In genomic region chr7:141403305-141403704, GRCm38 (mm10) we compare ENCODE assay signal across 9 mouse cellular contexts. TPM values are rescaled to one million over a fixed set of nuclear protein-coding genes. Genes with fewer than 3 reads are reported as not detected.
DNase-seq lines count a peak whose midpoint lies in the region; ATAC-seq and TF ChIP-seq lines count a peak whose summit lies in the region.
"Had no signal": no experiment of that assay in that cellular context is flagged by ENCODE, and none has a peak within 500 bp of the region (broad histone marks: within the 10 kb centered on the region; RNA-seq: fewer than 3 reads in every experiment).

No protein-coding gene starts in this region.

- DNase-seq in urinary bladder, postnatal 14 days (ENCODE audit: low spot score), result peak; percentile 59
- DNase-seq in urinary bladder, postnatal 10 days (ENCODE audit: low spot score), result no peak
- peak in 1 of 3 experiments; percentile 46 for DNase-seq in liver, embryonic 14.5 days (ENCODE audit: low read depth in 3 of 3, low spot score in 3 of 3)
- DNase-seq in naive thymus-derived CD4-positive, alpha-beta T cell, adult 2 months (ENCODE audit: low read depth), result peak; percentile 76
- peak; percentile 60 for DNase-seq in thymus, postnatal 0 days (ENCODE audit: low spot score)

- H3K4me3 ChIP-seq in forebrain, embryonic 13.5 days, result no peak overlapping the region
- H3K4me3 ChIP-seq in hindbrain, embryonic 16.5 days (ENCODE audit: low read length), result no peak overlapping the region
- H3K4me3 ChIP-seq in liver, embryonic 14.5 days (ENCODE audit: insufficient read depth in 1 of 2, low read depth in 2 of 2, low read length in 2 of 2), result no peak overlapping the region
- H3K4me3 ChIP-seq: embryonic facial prominence, embryonic 13.5 days had no signal

- TF ChIP-seq EP300 in liver, embryonic 14.5 days (IDR thresholded peaks at IDR 0.05; ENCODE audit: low read depth), result no peak

- H3K36me3 ChIP-seq in forebrain, embryonic 13.5 days (ENCODE audit: poor library complexity, severe bottlenecking), result peaks cover 76% of the 10 kb centered on the region
- H3K36me3 ChIP-seq in hindbrain, embryonic 16.5 days (ENCODE audit: control insufficient read depth, insufficient read depth, low read length), result peaks cover 24% of the 10 kb centered on the region
- peaks cover 64% of the 10 kb centered on the region for H3K36me3 ChIP-seq in liver, embryonic 14.5 days (replicated peaks; ENCODE audit: control insufficient read depth, insufficient read depth, low read depth)

- H3K9me3 ChIP-seq in forebrain, embryonic 13.5 days (replicated peaks), result 0 out of 2 replicates have a peak, but pooled peaks cover 2% of the 10 kb centered on the region
- H3K9me3 ChIP-seq in hindbrain, embryonic 16.5 days (ENCODE audit: control insufficient read depth, low read length), result no peaks in the 10 kb centered on the region
- no peaks in the 10 kb centered on the region for H3K9me3 ChIP-seq in liver, embryonic 14.5 days (ENCODE audit: control insufficient read depth, low read length)
- H3K9me3 ChIP-seq: embryonic facial prominence, embryonic 13.5 days had no signal

- H3K27me3 ChIP-seq in forebrain, embryonic 13.5 days, result no peaks in the 10 kb centered on the region
- no peaks in the 10 kb centered on the region for H3K27me3 ChIP-seq in hindbrain, embryonic 16.5 days (replicated peaks; ENCODE audit: control insufficient read depth, insufficient read depth, low read length)
- no peaks in the 10 kb centered on the region for H3K27me3 ChIP-seq in liver, embryonic 14.5 days (ENCODE audit: control insufficient read depth, insufficient read depth, low read length)
- H3K27me3 ChIP-seq: embryonic facial prominence, embryonic 13.5 days had no signal

- peak; percentile 20; the same call in 1 of the 2 replicates for ATAC-seq in cerebellum, adult (ENCODE audit: insufficient number of reproducible peaks, low FRiP score, low TSS enrichment)
- ATAC-seq in forebrain, embryonic 13.5 days, result peak; percentile 59; the same call in 1 of the 2 replicates
- peak; percentile 63; the same call in 1 of the 2 replicates for ATAC-seq in hindbrain, embryonic 16.5 days
- ATAC-seq in liver, embryonic 14.5 days (ENCODE audit: insufficient read depth), result peak; percentile 65; the same call in 1 of the 2 replicates

- 44% methylated on average over 5 of the region's 5 CpGs for WGBS in forebrain, embryonic 13.5 days
- WGBS in hindbrain, embryonic 16.5 days, result 39% methylated on average over 5 of the region's 5 CpGs
- WGBS in liver, embryonic 14.5 days (ENCODE audit: insufficient replicate concordance), result 41% methylated on average over 5 of the region's 5 CpGs

- no peak overlapping the region for H3K27ac ChIP-seq in forebrain, embryonic 13.5 days
- no peak overlapping the region for H3K27ac ChIP-seq in hindbrain, embryonic 16.5 days (ENCODE audit: low read depth, low read length)
- no peak overlapping the region for H3K27ac ChIP-seq in liver, embryonic 14.5 days
- H3K27ac ChIP-seq: embryonic facial prominence, embryonic 13.5 days had no signal

- peak; percentile 97 for TF ChIP-seq CTCF in liver, embryonic 14.5 days (IDR thresholded peaks at IDR 0.05; ENCODE audit: low read depth)

- no peaks in the 10 kb centered on the region for H3K4me1 ChIP-seq in forebrain, embryonic 13.5 days
- no peaks in the 10 kb centered on the region for H3K4me1 ChIP-seq in hindbrain, embryonic 16.5 days (ENCODE audit: control insufficient read depth, insufficient read depth, low read depth, low read length)
- no peaks in the 10 kb centered on the region for H3K4me1 ChIP-seq in liver, embryonic 14.5 days (replicated peaks; ENCODE audit: control insufficient read depth in 2 of 2, insufficient read depth in 2 of 2, low read length in 1 of 2)
- H3K4me1 ChIP-seq: embryonic facial prominence, embryonic 13.5 days had no signal

- H3K4me2 ChIP-seq in forebrain, embryonic 13.5 days, result no peak overlapping the region
- no peak overlapping the region for H3K4me2 ChIP-seq in hindbrain, embryonic 16.5 days (ENCODE audit: low read length)
- H3K4me2 ChIP-seq in liver, embryonic 14.5 days (ENCODE audit: low read depth), result no peak overlapping the region
- H3K4me2 ChIP-seq: embryonic facial prominence, embryonic 13.5 days had no signal

- H3K9ac ChIP-seq in forebrain, embryonic 13.5 days, result no peak overlapping the region
- no peak overlapping the region for H3K9ac ChIP-seq in hindbrain, embryonic 16.5 days (ENCODE audit: low read depth, low read length)
- H3K9ac ChIP-seq in liver, embryonic 14.5 days (replicated peaks), result no peak overlapping the region
- H3K9ac ChIP-seq: embryonic facial prominence, embryonic 13.5 days had no signal

RNA-seq across cellular contexts. Expression of gene Gatd1, which starts 10.6 kb away (rescaled TPM):
- polyA plus RNA-seq in forebrain, embryonic 13.5 days (2015; fragmentation: Nextera tagmentation; extraction: Ambion mirVana), result 53.2 and 55.6 TPM in 2 replicates
- polyA plus RNA-seq in hindbrain, embryonic 16.5 days (2015; fragmentation: Nextera tagmentation; extraction: Ambion mirVana), result 51.8 and 55.2 TPM in 2 replicates
- 13.8 and 16.9 TPM in 2 replicates for polyA plus RNA-seq in liver, embryonic 14.5 days (2012; rRNA removed)
- 8.7 and 10.3 TPM in 2 replicates for polyA plus RNA-seq in liver, embryonic 14.5 days (2014; fragmentation: Nextera tagmentation; extraction: Ambion mirVana)
- 52.1 and 53.8 TPM in 2 replicates for polyA plus RNA-seq in thymus, postnatal 0 days (2015; fragmentation: Nextera tagmentation; extraction: Ambion mirVana)

RNA-seq across cellular contexts. Expression of gene Taldo1, which starts 11.3 kb away (rescaled TPM):
- polyA plus RNA-seq in forebrain, embryonic 13.5 days (2015; fragmentation: Nextera tagmentation; extraction: Ambion mirVana), result 386 and 415 TPM in 2 replicates
- 276 and 284 TPM in 2 replicates for polyA plus RNA-seq in hindbrain, embryonic 16.5 days (2015; fragmentation: Nextera tagmentation; extraction: Ambion mirVana)
- 212 and 266 TPM in 2 replicates for polyA plus RNA-seq in liver, embryonic 14.5 days (2012; rRNA removed)
- polyA plus RNA-seq in liver, embryonic 14.5 days (2014; fragmentation: Nextera tagmentation; extraction: Ambion mirVana), result 427 and 428 TPM in 2 replicates
- polyA plus RNA-seq in thymus, postnatal 0 days (2015; fragmentation: Nextera tagmentation; extraction: Ambion mirVana), result 379 and 423 TPM in 2 replicates

RNA-seq across cellular contexts. Expression of gene Cend1, which starts 26.0 kb away (rescaled TPM):
- 27.3 and 27.5 TPM in 2 replicates for polyA plus RNA-seq in forebrain, embryonic 13.5 days (2015; fragmentation: Nextera tagmentation; extraction: Ambion mirVana)
- polyA plus RNA-seq in hindbrain, embryonic 16.5 days (2015; fragmentation: Nextera tagmentation; extraction: Ambion mirVana), result 226 and 245 TPM in 2 replicates
- 0.09 TPM in 1 of 2 replicates, not detected in the other for polyA plus RNA-seq in liver, embryonic 14.5 days (2012; rRNA removed)
- polyA plus RNA-seq in liver, embryonic 14.5 days (2014; fragmentation: Nextera tagmentation; extraction: Ambion mirVana), result not detected in 2 replicates
- 0.24 and 0.26 TPM in 2 replicates for polyA plus RNA-seq in thymus, postnatal 0 days (2015; fragmentation: Nextera tagmentation; extraction: Ambion mirVana)

RNA-seq across cellular contexts. Expression of gene Slc25a22, which starts 34.4 kb away (rescaled TPM):
- polyA plus RNA-seq in forebrain, embryonic 13.5 days (2015; fragmentation: Nextera tagmentation; extraction: Ambion mirVana), result 58.2 and 65.1 TPM in 2 replicates
- polyA plus RNA-seq in hindbrain, embryonic 16.5 days (2015; fragmentation: Nextera tagmentation; extraction: Ambion mirVana), result 96.3 and 104 TPM in 2 replicates
- 19.6 and 23.8 TPM in 2 replicates for polyA plus RNA-seq in liver, embryonic 14.5 days (2012; rRNA removed)
- polyA plus RNA-seq in liver, embryonic 14.5 days (2014; fragmentation: Nextera tagmentation; extraction: Ambion mirVana), result 11.0 and 13.5 TPM in 2 replicates
- polyA plus RNA-seq in thymus, postnatal 0 days (2015; fragmentation: Nextera tagmentation; extraction: Ambion mirVana), result 19.0 and 19.1 TPM in 2 replicates

RNA-seq across cellular contexts. Expression of gene Pidd1, which starts 40.5 kb away (rescaled TPM):
- polyA plus RNA-seq in forebrain, embryonic 13.5 days (2015; fragmentation: Nextera tagmentation; extraction: Ambion mirVana), result 10.9 and 13.4 TPM in 2 replicates
- polyA plus RNA-seq in hindbrain, embryonic 16.5 days (2015; fragmentation: Nextera tagmentation; extraction: Ambion mirVana), result 2.8 and 4.5 TPM in 2 replicates
- polyA plus RNA-seq in liver, embryonic 14.5 days (2012; rRNA removed), result 15.5 and 18.7 TPM in 2 replicates
- polyA plus RNA-seq in liver, embryonic 14.5 days (2014; fragmentation: Nextera tagmentation; extraction: Ambion mirVana), result 6.1 and 9.4 TPM in 2 replicates
- 13.2 and 14.2 TPM in 2 replicates for polyA plus RNA-seq in thymus, postnatal 0 days (2015; fragmentation: Nextera tagmentation; extraction: Ambion mirVana)

Comparison
In these comparisons a context has a peak if more than half of its experiments do, and no peak if none do; other contexts are left out.
1. RNA of gene Cend1, which starts 26.0 kb away (polyA plus RNA-seq): 226 to 245 TPM in hindbrain, embryonic 16.5 days and 27.3 to 27.5 TPM in forebrain, embryonic 13.5 days; 0.24 to 0.26 TPM in thymus, postnatal 0 days and 0.09 TPM in liver, embryonic 14.5 days; every median in the first group is over 10 times any median in the second.
2. Peak in every context shown above with its lines, with median percentiles within 50 percentile points of each other: ATAC-seq.